Mouse (Mus musculus): ENCODE results near the gene Vrk3.

GRCm38 (mm10) chr7:44768129-44768528 lies 19.9 kb downstream of the Vrk3 start:
- TF ChIP-seq POLR2A (IDR thresholded peaks at IDR 0.05; ENCODE audit: low read depth, low read length) (no peak), CTCF (IDR thresholded peaks at IDR 0.05; ENCODE audit: extremely low read depth, insufficient read depth, insufficient read length, insufficient replicate concordance) (no peak)
